In the genomic region with DNA sequence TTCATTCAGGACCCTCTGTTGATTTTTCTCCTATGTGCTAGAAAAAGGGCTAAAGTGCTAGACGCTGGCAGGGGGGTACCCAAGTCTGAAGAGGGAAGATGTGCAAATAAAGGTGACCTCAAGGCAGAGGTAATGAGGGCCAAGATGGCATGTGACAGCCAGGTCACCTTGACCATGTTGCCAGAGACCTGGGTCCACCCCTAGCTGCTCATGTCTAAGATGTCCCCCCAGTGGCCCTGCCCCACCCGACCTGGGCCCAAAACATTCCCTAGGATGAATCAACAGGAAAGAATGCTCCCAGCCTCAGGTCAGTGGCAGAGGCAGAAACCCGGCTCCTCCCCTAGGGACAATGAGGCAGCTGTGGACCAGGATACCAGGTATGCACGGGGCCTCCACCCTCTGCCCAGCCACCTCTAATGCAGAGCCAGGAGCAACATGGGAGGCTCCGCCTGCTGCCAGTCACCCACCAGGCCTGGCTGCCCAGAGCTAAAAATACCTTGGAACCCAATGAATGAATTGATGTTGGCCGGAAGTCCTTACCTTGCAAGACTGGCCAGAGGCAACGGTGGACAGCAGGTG, we compare ENCODE assay signal across 23 mouse cellular contexts. TPM values are rescaled to one million over a fixed set of nuclear protein-coding genes. Genes with fewer than 3 reads are reported as not detected.
DNase-seq lines count a peak whose midpoint lies in the region; ATAC-seq lines count a peak whose summit lies in the region.
"Had no signal": no experiment of that assay in that cellular context is flagged by ENCODE, and none has a peak within 500 bp of the region (broad histone marks: within the 10 kb centered on the region; RNA-seq: fewer than 3 reads in every experiment).

No protein-coding gene starts in this region.

- no peak overlapping the region for H3K4me3 ChIP-seq in embryonic facial prominence, embryonic 13.5 days
- H3K4me3 ChIP-seq in embryonic facial prominence, embryonic 10.5 days, result no peak overlapping the region
- H3K4me3 ChIP-seq in heart, embryonic 11.5 days (ENCODE audit: low read depth, low read length), result no peak overlapping the region
- H3K4me3 ChIP-seq: megakaryocyte, embryonic 14.5 days had no signal

- no peak overlapping the region for H3K27ac ChIP-seq in embryonic facial prominence, embryonic 13.5 days
- no peak overlapping the region for H3K27ac ChIP-seq in embryonic facial prominence, embryonic 10.5 days (replicated peaks)
- no peak overlapping the region for H3K27ac ChIP-seq in heart, embryonic 11.5 days (ENCODE audit: low read depth, low read length)
- H3K27ac ChIP-seq: forebrain, embryonic 10.5 days; hindbrain, postnatal 0 days; kidney, postnatal 0 days; left cerebral cortex, adult 2 months; liver, embryonic 13.5 days; neural tube, embryonic 13.5 days; stomach, embryonic 15.5 days had no signal

- intact Hi-C loops in heart, postnatal 14 days (cut with DNase I), result no loop called here

- H3K27me3 ChIP-seq in embryonic facial prominence, embryonic 13.5 days, result peaks cover 25% of the 10 kb centered on the region
- peaks cover 47% of the 10 kb centered on the region for H3K27me3 ChIP-seq in embryonic facial prominence, embryonic 10.5 days (replicated peaks; ENCODE audit: low read depth, poor library complexity, severe bottlenecking)
- H3K27me3 ChIP-seq in heart, embryonic 11.5 days (ENCODE audit: control insufficient read depth, insufficient read depth, low read length), result peaks cover 20% of the 10 kb centered on the region

- no peak overlapping the region for H3K4me2 ChIP-seq in embryonic facial prominence, embryonic 13.5 days
- H3K4me2 ChIP-seq in heart, embryonic 11.5 days, result no peak overlapping the region

- WGBS in embryonic facial prominence, embryonic 13.5 days, result 58% methylated on average over 7 of the region's 7 CpGs
- 65% methylated on average over 7 of the region's 7 CpGs for WGBS in embryonic facial prominence, embryonic 10.5 days
- WGBS in heart, embryonic 11.5 days (ENCODE audit: insufficient replicate concordance), result 51% methylated on average over 7 of the region's 7 CpGs

- ATAC-seq in embryonic facial prominence, embryonic 13.5 days (ENCODE audit: insufficient number of reproducible peaks, insufficient read depth, low FRiP score, low TSS enrichment, low read depth), result no peak
- no peak for ATAC-seq in heart, embryonic 11.5 days (replicated peaks; ENCODE audit: insufficient number of reproducible peaks, low FRiP score, low TSS enrichment)
- ATAC-seq: hindbrain, postnatal 0 days; intestine, embryonic 16.5 days had no signal

- no peak for DNase-seq in embryonic facial prominence, embryonic 10.5 days (ENCODE audit: low spot score)
- peak; percentile 35 to 43 for DNase-seq in heart, postnatal 14 days
- DNase-seq in 3134 (ENCODE audit: extremely low read depth, insufficient read length, low spot score) (peak; percentile 76), NIH3T3 (ENCODE audit: low read depth) (peak; percentile 51)
- no peak for DNase-seq in layer of hippocampus, adult 8-10 months (ENCODE audit: low spot score in 2 of 2)
- no peak for DNase-seq in thymus, postnatal 0 days (ENCODE audit: low spot score)
- DNase-seq: adrenal gland, postnatal 14 days; cerebellum, adult 8-10 months; cerebellum, postnatal 36 days; gastrocnemius, postnatal 36 days; liver, embryonic 13.5 days; lung, postnatal 36 days; thymus, adult 2 months had no signal

- no peaks in the 10 kb centered on the region for H3K9me3 ChIP-seq in embryonic facial prominence, embryonic 13.5 days
- H3K9me3 ChIP-seq in embryonic facial prominence, embryonic 10.5 days, result no peaks in the 10 kb centered on the region
- H3K9me3 ChIP-seq in heart, embryonic 11.5 days (replicated peaks; ENCODE audit: control insufficient read depth, low read length), result no peaks in the 10 kb centered on the region
- H3K9me3 ChIP-seq: forebrain, embryonic 10.5 days; liver, embryonic 13.5 days; megakaryocyte, embryonic 14.5 days; neural tube, embryonic 13.5 days; stomach, embryonic 15.5 days had no signal

- peaks cover 12% of the 10 kb centered on the region for H3K4me1 ChIP-seq in embryonic facial prominence, embryonic 13.5 days
- peaks cover 18% of the 10 kb centered on the region for H3K4me1 ChIP-seq in embryonic facial prominence, embryonic 10.5 days
- peaks cover 4% of the 10 kb centered on the region; the same call in 1 of the 2 replicates for H3K4me1 ChIP-seq in heart, embryonic 11.5 days (ENCODE audit: control insufficient read depth, insufficient read depth, low read length)

- no peaks in the 10 kb centered on the region for H3K36me3 ChIP-seq in embryonic facial prominence, embryonic 13.5 days
- no peaks in the 10 kb centered on the region for H3K36me3 ChIP-seq in embryonic facial prominence, embryonic 10.5 days (replicated peaks)
- H3K36me3 ChIP-seq in heart, embryonic 11.5 days (ENCODE audit: control insufficient read depth, insufficient read depth, low read length), result no peaks in the 10 kb centered on the region
- H3K36me3 ChIP-seq: forebrain, embryonic 10.5 days; liver, embryonic 13.5 days; neural tube, embryonic 13.5 days; stomach, embryonic 15.5 days had no signal

- peak overlapping the region; percentile 64; the same call in 1 of the 2 replicates for H3K9ac ChIP-seq in embryonic facial prominence, embryonic 13.5 days
- H3K9ac ChIP-seq in heart, embryonic 11.5 days (ENCODE audit: low read depth, low read length), result no peak overlapping the region
- H3K9ac ChIP-seq: liver, embryonic 13.5 days; neural tube, embryonic 13.5 days; stomach, embryonic 15.5 days had no signal

RNA-seq across cellular contexts. Expression of gene Loxl4, which starts 1.1 kb away (rescaled TPM):
- polyA plus RNA-seq in embryonic facial prominence, embryonic 13.5 days (2015; fragmentation: Nextera tagmentation; extraction: Ambion mirVana), result 1.7 and 2.9 TPM in 2 replicates
- 0.24 and 0.28 TPM in 2 replicates for polyA plus RNA-seq in embryonic facial prominence, embryonic 10.5 days (2016; fragmentation: Nextera tagmentation; extraction: Ambion mirVana)
- 1 to 10 TPM; 1.3 to 1.8 TPM for total RNA-seq in heart, postnatal 14 days (2021)
- 0.14 and 0.24 TPM in 2 replicates for polyA plus RNA-seq in heart, embryonic 11.5 days (2014; fragmentation: Nextera tagmentation; extraction: Ambion mirVana)
- total RNA-seq in layer of hippocampus, adult 8-10 months (2022), result under 1 TPM; 0.16 to 0.47 (median 0.30) TPM
- polyA plus RNA-seq in thymus, postnatal 0 days (2015; fragmentation: Nextera tagmentation; extraction: Ambion mirVana), result 0.43 and 0.68 TPM in 2 replicates
- polyA plus RNA-seq: hindbrain, postnatal 0 days had no signal

Comparison
In these comparisons a context has a peak if more than half of its experiments do, and no peak if none do; other contexts are left out.
1. DNase-seq: peak in heart, postnatal 14 days (2 of 2), 3134 (single experiment) and NIH3T3 (single experiment); none in embryonic facial prominence, embryonic 10.5 days (single experiment), layer of hippocampus, adult 8-10 months (0 of 2) and thymus, postnatal 0 days (single experiment).